Mouse (Mus musculus): ENCODE measurements around the gene Lrrc4.

GRCm38 (mm10) chr6:28854598-28854997, 23.1 kb upstream of the Lrrc4 start:
- no peak for TF ChIP-seq CTCF (IDR thresholded peaks at IDR 0.05)
- TF ChIP-seq EP300 (IDR thresholded peaks at IDR 0.05): no peak
